ENCODE assay signal across 9 mouse cellular contexts in the genomic region with DNA sequence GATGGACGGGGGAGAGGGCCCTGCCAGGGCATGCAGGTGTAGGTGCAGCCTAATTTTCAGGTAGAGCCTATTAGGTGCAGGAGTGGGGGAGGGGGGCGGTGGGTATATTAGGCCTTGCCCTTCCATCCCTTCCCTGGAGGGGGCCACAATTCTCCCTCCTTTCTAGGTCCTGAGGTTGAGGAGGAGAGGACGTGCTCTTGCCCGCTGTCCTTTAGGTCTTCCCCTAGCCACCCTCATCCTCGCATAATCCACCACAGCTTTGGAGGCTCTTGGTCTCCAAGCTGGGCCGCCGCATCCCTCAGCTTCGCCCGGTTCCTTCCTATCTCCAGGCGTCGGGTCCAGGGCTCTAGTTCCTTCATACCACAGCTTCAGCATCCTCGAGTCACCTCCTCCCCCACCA. TPM values are rescaled to one million over a fixed set of nuclear protein-coding genes. Genes with fewer than 3 reads are reported as not detected.
DNase-seq lines count a peak whose midpoint lies in the region; ATAC-seq and TF ChIP-seq lines count a peak whose summit lies in the region.
"Had no signal": no experiment of that assay in that cellular context is flagged by ENCODE, and none has a peak within 500 bp of the region (broad histone marks: within the 10 kb centered on the region; RNA-seq: fewer than 3 reads in every experiment).

No protein-coding gene starts in this region.

- 1% methylated on average over 12 of the region's 12 CpGs for WGBS in heart, embryonic 11.5 days (ENCODE audit: insufficient replicate concordance)
- WGBS in embryonic facial prominence, embryonic 10.5 days: under 1% methylated on average over 12 of the region's 12 CpGs
- 5% methylated on average over 12 of the region's 12 CpGs for WGBS in intestine, embryonic 16.5 days
- 2% methylated on average over 11 of the region's 12 CpGs for WGBS in neural tube, embryonic 14.5 days

- no peaks in the 10 kb centered on the region for H3K27me3 ChIP-seq in heart, embryonic 11.5 days (ENCODE audit: control insufficient read depth, insufficient read depth, low read length)
- H3K27me3 ChIP-seq in CH12.LX (replicated peaks): peaks cover 3% of the 10 kb centered on the region
- H3K27me3 ChIP-seq in embryonic facial prominence, embryonic 10.5 days (replicated peaks; ENCODE audit: low read depth, poor library complexity, severe bottlenecking): no peaks in the 10 kb centered on the region
- H3K27me3 ChIP-seq in intestine, embryonic 16.5 days (replicated peaks; ENCODE audit: control insufficient read depth, insufficient read depth, low read length): no peaks in the 10 kb centered on the region
- H3K27me3 ChIP-seq in neural tube, embryonic 14.5 days (ENCODE audit: control insufficient read depth, insufficient read depth, low read length): no peaks in the 10 kb centered on the region

- peak overlapping the region; percentile 76 for H3K9ac ChIP-seq in heart, embryonic 11.5 days (ENCODE audit: low read depth, low read length)
- peak overlapping the region; percentile 58 for H3K9ac ChIP-seq in CH12.LX (ENCODE audit: insufficient read depth, low read depth)
- H3K9ac ChIP-seq in intestine, embryonic 16.5 days (ENCODE audit: low read depth, low read length): peak overlapping the region; percentile 74
- H3K9ac ChIP-seq in neural tube, embryonic 14.5 days (replicated peaks; ENCODE audit: low read depth, low read length): peak overlapping the region; percentile 73

- in situ Hi-C loops in CH12.LX (cut with MboI; ENCODE audit: low pct_ligation_motif_present, low pct_unique_long_range_greater_than_20kb, low sequenced_read_pairs): loop anchor here (5.0 kb wide), 1 partner anchor 49 kb away; no protein-coding TSS in a partner anchor

- peaks cover 6% of the 10 kb centered on the region for H3K79me2 ChIP-seq in CH12.LX (replicated peaks; ENCODE audit: control insufficient read depth, extremely low read depth, insufficient read depth, poor library complexity, severe bottlenecking)

- peaks cover 38% of the 10 kb centered on the region for H3K4me1 ChIP-seq in heart, embryonic 11.5 days (ENCODE audit: control insufficient read depth, insufficient read depth, low read length)
- peaks cover 16 to 54% of the 10 kb centered on the region in 2 experiments for H3K4me1 ChIP-seq in CH12.LX (ENCODE audit: control insufficient read depth in 1 of 2, insufficient read depth in 2 of 2)
- H3K4me1 ChIP-seq in embryonic facial prominence, embryonic 10.5 days: peaks cover 61% of the 10 kb centered on the region
- H3K4me1 ChIP-seq in intestine, embryonic 16.5 days (ENCODE audit: control insufficient read depth, insufficient read depth, low read length): peaks cover 30% of the 10 kb centered on the region
- peaks cover 36% of the 10 kb centered on the region for H3K4me1 ChIP-seq in neural tube, embryonic 14.5 days (ENCODE audit: control insufficient read depth, insufficient read depth, low read length)

- no peak for TF ChIP-seq POLR2A in CH12.LX (IDR thresholded peaks at IDR 0.05; ENCODE audit: low read depth, low read length)

- H3K36me3 ChIP-seq in heart, embryonic 11.5 days (ENCODE audit: control insufficient read depth, insufficient read depth, low read length): 0 out of 2 replicates have a peak, but pooled peaks cover 1% of the 10 kb centered on the region
- peaks cover 6 to 12% of the 10 kb centered on the region in 2 experiments for H3K36me3 ChIP-seq in CH12.LX (replicated peaks in 1 of 2; ENCODE audit: control insufficient read depth in 1 of 2, insufficient read depth in 1 of 2, low read length in 1 of 2)
- H3K36me3 ChIP-seq in embryonic facial prominence, embryonic 10.5 days (replicated peaks): peaks cover 15% of the 10 kb centered on the region
- no peaks in the 10 kb centered on the region for H3K36me3 ChIP-seq in intestine, embryonic 16.5 days (ENCODE audit: control insufficient read depth, insufficient read depth, low read length)
- H3K36me3 ChIP-seq in neural tube, embryonic 14.5 days (ENCODE audit: control insufficient read depth, insufficient read depth, low read length): no peaks in the 10 kb centered on the region

- H3K4me2 ChIP-seq in heart, embryonic 11.5 days: peak overlapping the region; percentile 80
- peak overlapping the region; percentile 71 for H3K4me2 ChIP-seq in CH12.LX (ENCODE audit: insufficient read depth, low read depth, poor library complexity, severe bottlenecking)
- H3K4me2 ChIP-seq in intestine, embryonic 16.5 days (ENCODE audit: low read depth, low read length): peak overlapping the region; percentile 92
- H3K4me2 ChIP-seq in neural tube, embryonic 14.5 days (ENCODE audit: low read depth, low read length): peak overlapping the region; percentile 98

- dilution Hi-C loops in CH12.LX (cut with MboI; ENCODE audit: extremely low pct_ligation_motif_present, extremely low pct_unique_long_range_greater_than_20kb, low sequenced_read_pairs): no loop called here

- ATAC-seq in heart, embryonic 11.5 days (replicated peaks; ENCODE audit: insufficient number of reproducible peaks, low FRiP score, low TSS enrichment): no peak
- no peak for ATAC-seq in intestine, embryonic 16.5 days
- no peak for ATAC-seq in neural tube, embryonic 14.5 days (ENCODE audit: low read depth)

- no peak for TF ChIP-seq EP300 in CH12.LX (IDR thresholded peaks at IDR 0.05; ENCODE audit: low read length)

- TF ChIP-seq CTCF in CH12.LX (conservative IDR thresholded peaks at IDR 0.05 in 1 of 2, IDR thresholded peaks at IDR 0.05 in 1 of 2; ENCODE audit: low read depth in 2 of 2, low read length in 2 of 2): no peak

- peak overlapping the region; percentile 96 for H3K27ac ChIP-seq in heart, embryonic 11.5 days (ENCODE audit: low read depth, low read length)
- H3K27ac ChIP-seq in CH12.LX (ENCODE audit: insufficient read depth, low read depth): no peak overlapping the region
- peak overlapping the region; percentile 99 for H3K27ac ChIP-seq in embryonic facial prominence, embryonic 10.5 days (replicated peaks)
- peak overlapping the region; percentile 69 for H3K27ac ChIP-seq in intestine, embryonic 16.5 days (ENCODE audit: low read length)
- H3K27ac ChIP-seq in neural tube, embryonic 14.5 days (ENCODE audit: low read depth, low read length): peak overlapping the region; percentile 98

- peak overlapping the region; percentile 65 for H3K4me3 ChIP-seq in heart, embryonic 11.5 days (ENCODE audit: low read depth, low read length)
- H3K4me3 ChIP-seq in CH12.LX (replicated peaks in 1 of 3; ENCODE audit: low read depth in 2 of 3, low read length in 2 of 3, poor library complexity in 1 of 3): peak overlapping the region; percentile 61 to 75 (median 64)
- H3K4me3 ChIP-seq in embryonic facial prominence, embryonic 10.5 days: peak overlapping the region; percentile 84
- H3K4me3 ChIP-seq in intestine, embryonic 16.5 days (ENCODE audit: low read length): peak overlapping the region; percentile 71
- peak overlapping the region; percentile 53 for H3K4me3 ChIP-seq in neural tube, embryonic 14.5 days (ENCODE audit: low read depth, low read length)

- H3K9me3 ChIP-seq in heart, embryonic 11.5 days (replicated peaks; ENCODE audit: control insufficient read depth, low read length): no peaks in the 10 kb centered on the region
- no peaks in the 10 kb centered on the region for H3K9me3 ChIP-seq in CH12.LX (replicated peaks; ENCODE audit: low read length)
- H3K9me3 ChIP-seq in embryonic facial prominence, embryonic 10.5 days: no peaks in the 10 kb centered on the region
- H3K9me3 ChIP-seq in intestine, embryonic 16.5 days (ENCODE audit: control insufficient read depth, low read length): no peaks in the 10 kb centered on the region
- no peaks in the 10 kb centered on the region for H3K9me3 ChIP-seq in neural tube, embryonic 14.5 days (ENCODE audit: control insufficient read depth, low read length)

- no peak for TF ChIP-seq RAD21 in CH12.LX (IDR thresholded peaks at IDR 0.05; ENCODE audit: low read depth, low read length)

- no peak for DNase-seq in heart, adult 18-20 months
- DNase-seq in CH12.LX (ENCODE audit: extremely low read depth): no peak
- peak; percentile 66 for DNase-seq in embryonic facial prominence, embryonic 10.5 days (ENCODE audit: low spot score)
- DNase-seq in embryo, embryonic 10.5 days (ENCODE audit: low spot score): no peak
- DNase-seq in spleen, postnatal 4 days (ENCODE audit: low spot score in 2 of 2): no peak

RNA-seq across cellular contexts. Expression of a gene that starts 0.6 kb away (rescaled TPM):
- 10.0 and 10.9 TPM in 2 replicates for polyA plus RNA-seq in heart, embryonic 11.5 days (2014; fragmentation: Nextera tagmentation; extraction: Ambion mirVana)
- total RNA-seq in heart, adult 18-20 months (2021): 1 to 10 TPM; 1.8 to 2.3 TPM
- 2.8 and 3.0 TPM in 2 replicates for total RNA-seq in CH12.LX (2012; rRNA removed)
- 1.4 and 1.5 TPM in 2 replicates for total RNA-seq in CH12.LX (2014; rRNA removed)
- polyA plus RNA-seq in CH12.LX (2012; ENCODE audit: insufficient read length, low read depth): 2.3 and 3.0 TPM in 2 replicates
- 29.1 and 32.3 TPM in 2 replicates for polyA plus RNA-seq in embryonic facial prominence, embryonic 10.5 days (2016; fragmentation: Nextera tagmentation; extraction: Ambion mirVana)
- polyA plus RNA-seq in intestine, embryonic 16.5 days (2015; fragmentation: Nextera tagmentation; extraction: Ambion mirVana): 9.2 TPM in 2 replicates
- polyA plus RNA-seq in neural tube, embryonic 14.5 days (2014; fragmentation: Nextera tagmentation; extraction: Ambion mirVana): 44.8 and 48.8 TPM in 2 replicates

RNA-seq across cellular contexts. Expression of a gene that starts 1.7 kb away (rescaled TPM):
- polyA plus RNA-seq in heart, embryonic 11.5 days (2014; fragmentation: Nextera tagmentation; extraction: Ambion mirVana): 97.7 and 108 TPM in 2 replicates
- total RNA-seq in heart, adult 18-20 months (2021): 10 to 100 TPM; 40.1 to 43.0 TPM
- 75.6 and 95.5 TPM in 2 replicates for total RNA-seq in CH12.LX (2012; rRNA removed)
- total RNA-seq in CH12.LX (2014; rRNA removed): 53.1 and 62.2 TPM in 2 replicates
- polyA plus RNA-seq in CH12.LX (2012; ENCODE audit: insufficient read length, low read depth): 105 and 136 TPM in 2 replicates
- polyA plus RNA-seq in embryonic facial prominence, embryonic 10.5 days (2016; fragmentation: Nextera tagmentation; extraction: Ambion mirVana): 140 and 143 TPM in 2 replicates
- 91.3 and 105 TPM in 2 replicates for polyA plus RNA-seq in intestine, embryonic 16.5 days (2015; fragmentation: Nextera tagmentation; extraction: Ambion mirVana)
- 86.4 and 87.7 TPM in 2 replicates for polyA plus RNA-seq in neural tube, embryonic 14.5 days (2014; fragmentation: Nextera tagmentation; extraction: Ambion mirVana)

RNA-seq across cellular contexts. Expression of a gene that starts 8.4 kb away (rescaled TPM):
- 0.68 and 1.2 TPM in 2 replicates for polyA plus RNA-seq in heart, embryonic 11.5 days (2014; fragmentation: Nextera tagmentation; extraction: Ambion mirVana)
- under 1 TPM; 0.87 to 0.92 TPM for total RNA-seq in heart, adult 18-20 months (2021)
- 0.76 and 1.0 TPM in 2 replicates for total RNA-seq in CH12.LX (2012; rRNA removed)
- 0.82 and 1.1 TPM in 2 replicates for total RNA-seq in CH12.LX (2014; rRNA removed)
- polyA plus RNA-seq in CH12.LX (2012; ENCODE audit: insufficient read length, low read depth): 2.1 and 2.7 TPM in 2 replicates
- 1.8 and 2.8 TPM in 2 replicates for polyA plus RNA-seq in embryonic facial prominence, embryonic 10.5 days (2016; fragmentation: Nextera tagmentation; extraction: Ambion mirVana)
- 1.8 and 1.9 TPM in 2 replicates for polyA plus RNA-seq in intestine, embryonic 16.5 days (2015; fragmentation: Nextera tagmentation; extraction: Ambion mirVana)
- 16.0 and 23.9 TPM in 2 replicates for polyA plus RNA-seq in neural tube, embryonic 14.5 days (2014; fragmentation: Nextera tagmentation; extraction: Ambion mirVana)

RNA-seq across cellular contexts. Expression of a gene that starts 12.8 kb away (rescaled TPM):
- 2.7 TPM in 1 of 2 replicates, not detected in the other for polyA plus RNA-seq in heart, embryonic 11.5 days (2014; fragmentation: Nextera tagmentation; extraction: Ambion mirVana)
- total RNA-seq in heart, adult 18-20 months (2021): not detected
- total RNA-seq in CH12.LX (2012; rRNA removed) (not detected in 2 replicates), CH12.LX (2014; rRNA removed) (not detected in 2 replicates)
- polyA plus RNA-seq in CH12.LX (2012; ENCODE audit: insufficient read length, low read depth): not detected in 2 replicates
- polyA plus RNA-seq in embryonic facial prominence, embryonic 10.5 days (2016; fragmentation: Nextera tagmentation; extraction: Ambion mirVana): 7.6 TPM in 1 of 2 replicates, not detected in the other
- polyA plus RNA-seq in intestine, embryonic 16.5 days (2015; fragmentation: Nextera tagmentation; extraction: Ambion mirVana): 5.5 TPM in 1 of 2 replicates, not detected in the other
- polyA plus RNA-seq in neural tube, embryonic 14.5 days (2014; fragmentation: Nextera tagmentation; extraction: Ambion mirVana): 8.5 TPM in 1 of 2 replicates, not detected in the other
- total RNA-seq: left cerebral cortex, postnatal 10 days had no signal

RNA-seq across cellular contexts. Expression of a gene that starts 46.0 kb away (rescaled TPM):
- 187 and 213 TPM in 2 replicates for polyA plus RNA-seq in heart, embryonic 11.5 days (2014; fragmentation: Nextera tagmentation; extraction: Ambion mirVana)
- total RNA-seq in heart, adult 18-20 months (2021): 100 to 1,000 TPM; 418 to 491 TPM
- total RNA-seq in CH12.LX (2012; rRNA removed) (263 and 281 TPM in 2 replicates), CH12.LX (2014; rRNA removed) (308 and 379 TPM in 2 replicates)
- 1,350 and 1,545 TPM in 2 replicates for polyA plus RNA-seq in CH12.LX (2012; ENCODE audit: insufficient read length, low read depth)
- 206 and 217 TPM in 2 replicates for polyA plus RNA-seq in embryonic facial prominence, embryonic 10.5 days (2016; fragmentation: Nextera tagmentation; extraction: Ambion mirVana)
- 138 and 152 TPM in 2 replicates for polyA plus RNA-seq in intestine, embryonic 16.5 days (2015; fragmentation: Nextera tagmentation; extraction: Ambion mirVana)
- polyA plus RNA-seq in neural tube, embryonic 14.5 days (2014; fragmentation: Nextera tagmentation; extraction: Ambion mirVana): 159 and 160 TPM in 2 replicates
